Mouse (Mus musculus) kidney, adult 18-20 months (tissue): Measurements from ENCODE around the gene Prr22.
A peak's percentile ranks its signal among the peaks of the same experiment; 100 is the strongest.

Experiments
- DNase-seq: peaks from one replicate; pipeline ENCODE4 v3.0.0; 2021

Prr22 gene

GRCm38 (mm10) chr17:56761991-56762410 lies 8.0 kb upstream of the Prr22 start:
- peak; percentile 87 for DNase-seq

DNA sequence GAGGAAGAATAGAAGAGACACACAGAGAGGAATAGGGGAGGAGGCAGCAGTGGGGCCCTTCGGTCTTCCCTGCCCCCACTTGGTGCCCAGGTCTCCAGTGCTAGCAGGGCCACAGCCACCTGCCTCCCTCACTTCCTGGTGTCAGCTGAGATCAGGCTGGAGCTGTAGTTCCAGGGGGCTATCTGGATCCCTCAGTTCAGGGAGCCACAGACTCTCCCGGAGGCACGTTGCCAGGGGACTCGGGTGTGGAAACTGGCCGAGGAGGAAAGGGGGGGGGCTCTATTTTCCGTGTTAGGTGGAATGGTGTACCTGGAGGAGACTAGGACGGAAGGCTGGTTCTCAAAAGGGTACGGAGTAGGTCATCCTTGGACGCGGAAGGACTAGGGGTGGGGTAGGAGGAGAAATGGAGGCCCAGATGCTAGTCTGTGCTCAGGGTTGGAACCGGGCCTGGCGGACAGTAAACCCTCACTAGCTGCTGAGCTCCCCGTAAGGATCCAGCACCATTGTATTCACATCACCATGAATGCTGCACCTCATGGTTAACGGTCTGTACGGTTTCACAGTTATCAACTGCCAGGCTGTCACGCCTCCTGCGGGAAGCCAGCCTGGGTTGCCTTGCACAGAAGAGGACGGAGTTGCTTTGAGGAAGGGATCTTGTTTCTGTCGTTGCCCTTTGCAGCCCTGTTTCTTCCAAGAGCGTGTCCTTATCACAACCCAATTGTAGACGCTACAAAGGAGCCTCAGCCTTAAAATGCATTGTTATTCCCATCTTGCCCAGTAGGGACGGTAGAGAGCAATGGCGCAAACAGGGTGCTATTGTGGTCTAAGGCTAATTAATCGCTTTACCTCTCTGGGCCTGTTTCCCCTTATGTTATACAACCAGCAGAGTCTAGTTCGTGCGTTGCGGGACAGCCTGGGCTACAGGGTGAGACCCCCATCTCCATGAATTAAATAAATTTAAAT lies 7.0 kb upstream of the Prr22 start:
- peak; percentile 64 for DNase-seq

DNA sequence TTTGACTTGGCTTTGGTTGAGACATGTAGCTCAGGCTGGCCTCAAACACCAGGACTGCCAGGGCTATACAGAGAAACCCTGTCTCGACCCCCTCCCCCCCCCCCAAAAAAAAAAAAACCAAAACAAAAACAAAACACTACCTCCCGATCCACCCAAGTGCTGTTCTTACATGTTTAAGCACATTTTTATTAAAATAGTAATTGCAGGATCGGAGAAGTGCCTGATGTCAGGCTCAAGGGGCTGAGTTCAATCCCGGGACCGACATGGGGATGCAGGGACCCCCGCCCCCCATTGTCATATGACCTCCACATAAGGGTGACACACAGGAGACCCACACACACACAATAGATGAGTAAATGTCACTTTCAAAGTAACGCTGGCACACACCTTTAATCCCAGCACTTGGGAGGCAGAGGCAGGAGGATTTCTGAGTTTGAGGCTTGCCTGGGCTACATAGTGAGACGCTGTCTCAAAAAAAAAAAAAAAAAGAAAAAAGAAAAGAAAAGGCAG lies 6.3 kb upstream of the Prr22 start:
- DNase-seq = no peak

DNA sequence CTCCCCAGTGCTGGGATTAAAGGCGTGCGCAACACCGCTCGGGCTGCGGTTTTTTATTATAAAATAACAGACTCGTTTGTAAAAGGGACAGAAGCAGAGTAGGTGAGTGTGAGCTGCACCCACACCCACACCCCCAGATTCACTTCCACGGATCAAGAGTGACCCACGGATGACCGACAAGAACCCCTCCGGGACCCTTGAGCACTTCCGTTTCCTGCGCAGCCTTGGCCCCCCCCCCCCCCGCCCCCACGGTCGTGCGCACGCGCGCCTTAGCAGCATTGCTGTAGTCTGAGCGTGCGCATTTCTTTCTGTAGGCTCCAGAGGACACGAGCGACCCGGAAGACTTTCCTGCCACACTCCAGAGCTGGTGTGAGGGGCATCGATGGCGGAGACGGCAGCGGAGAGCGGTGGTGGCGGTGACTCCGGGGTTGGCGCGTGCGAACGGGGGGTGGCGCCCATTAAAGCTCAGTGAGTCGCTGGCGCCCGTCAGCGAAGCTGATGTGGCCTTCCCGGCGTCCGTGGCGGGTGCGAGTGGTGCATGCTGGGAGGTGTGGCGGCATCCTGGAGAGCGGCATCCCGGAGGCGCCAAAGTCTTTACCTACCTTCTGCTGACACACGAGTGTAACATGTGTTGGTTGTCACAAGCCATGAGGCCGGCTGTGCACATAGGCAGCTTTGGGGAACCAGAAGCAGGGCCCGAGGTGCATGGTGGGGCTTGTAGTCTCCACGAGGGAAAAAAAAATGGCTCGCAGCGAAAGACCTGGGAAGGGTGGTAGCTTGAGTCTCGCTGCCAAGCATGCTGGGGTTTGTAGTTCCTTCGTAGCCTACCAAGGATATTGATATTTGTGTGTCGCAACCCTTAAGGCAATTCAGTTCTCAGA lies 5.3 kb upstream of the Prr22 start, which contains the start of gene Dus3l:
Dus3l (plus strand) TSS at position 284 of the 881 bp plus-strand sequence.
- peak; percentile 96 for DNase-seq

DNA sequence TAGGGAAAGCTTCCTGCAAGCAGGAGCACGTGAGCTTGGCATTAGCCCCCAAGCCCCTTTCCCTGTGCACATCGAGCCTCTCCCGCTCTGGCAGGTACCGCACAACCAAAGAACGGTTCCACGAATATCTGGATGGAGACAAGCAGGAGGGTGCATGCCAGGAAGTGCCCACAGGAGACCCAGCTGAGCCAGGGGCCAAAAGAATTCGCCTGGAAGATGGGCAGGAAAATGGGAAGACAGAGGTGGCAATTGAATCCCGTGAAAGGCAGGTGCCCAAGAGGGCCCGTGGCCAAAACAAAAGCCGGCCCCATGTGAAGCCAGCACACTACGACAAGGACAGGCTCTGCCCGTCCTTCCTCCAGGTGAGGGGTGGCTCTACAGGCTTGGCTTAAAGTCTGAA lies 4.6 kb upstream of the Prr22 start:
- DNase-seq = no peak

- no peak for DNase-seq
These were observed 3.2 kb upstream of the Prr22 start for GRCm38 (mm10) chr17:56766631-56767405.

- DNase-seq = no peak
These were observed 2.4 kb upstream of the Prr22 start for GRCm38 (mm10) chr17:56767531-56768135.

- no peak for DNase-seq
These were observed 1.1 kb upstream of the Prr22 start for GRCm38 (mm10) chr17:56768941-56769340.

- DNase-seq = no peak
These were observed 7.5 kb downstream of the Prr22 start for GRCm38 (mm10) chr17:56777568-56777967.

DNA sequence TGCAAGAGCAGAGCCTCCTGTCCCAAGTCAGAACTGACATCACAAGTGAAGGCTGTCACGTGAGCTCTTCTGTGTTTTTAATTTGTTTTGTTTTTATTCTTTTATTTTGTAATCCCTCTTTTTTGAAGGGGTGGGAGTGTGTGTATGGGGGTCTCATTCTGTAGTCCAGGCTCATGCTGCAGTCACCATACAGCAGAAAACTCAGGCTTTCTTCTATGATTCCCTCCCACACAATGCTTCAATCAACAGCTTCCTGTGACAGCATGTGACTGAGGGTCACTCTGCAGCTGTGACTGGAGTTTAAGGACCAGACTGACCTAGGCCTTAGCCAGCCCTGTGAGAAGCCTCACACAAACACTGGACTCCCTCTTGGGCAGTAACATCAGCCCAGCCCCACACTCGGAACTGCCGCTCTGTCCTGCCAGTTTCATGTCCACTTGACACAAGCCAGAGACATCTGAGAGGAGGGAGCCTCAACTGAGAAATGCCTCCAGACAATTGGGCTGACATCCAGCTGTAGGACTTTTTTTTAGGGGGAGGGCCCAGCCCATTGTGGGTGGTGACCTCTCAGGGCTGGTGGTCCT lies 8.8 kb downstream of the Prr22 start:
- no peak for DNase-seq

DNA sequence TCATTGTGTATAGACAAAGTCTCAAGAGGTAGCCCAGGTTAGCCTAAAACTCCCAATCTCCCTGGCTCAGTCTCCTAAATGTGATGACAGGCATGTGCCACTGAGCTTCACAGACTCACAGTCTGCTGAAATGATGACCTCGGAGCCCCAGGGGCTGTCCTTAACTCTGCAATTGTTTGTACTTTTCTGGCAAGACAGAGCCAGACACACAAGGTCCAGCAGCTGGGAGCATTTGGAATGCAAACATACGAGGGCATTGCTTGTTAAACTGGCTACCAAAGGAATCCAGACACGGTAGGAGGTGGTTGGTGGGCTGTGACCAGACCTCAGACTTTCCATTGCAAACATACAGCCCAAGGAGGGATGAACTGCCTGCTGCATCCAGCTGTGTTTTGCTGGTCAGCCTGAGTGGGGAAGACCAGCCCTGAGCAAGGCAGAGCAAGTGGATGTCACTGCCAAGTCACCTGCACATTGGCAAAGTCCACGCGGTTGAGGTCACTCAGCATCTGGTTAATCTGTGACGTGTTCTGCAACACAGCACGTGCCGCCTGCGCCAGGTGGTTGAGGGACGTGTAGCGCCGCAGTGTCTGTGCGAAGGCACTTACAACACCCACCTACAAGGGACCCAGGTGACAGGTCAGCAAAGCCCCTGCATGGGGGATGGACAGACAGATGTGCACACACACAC lies 10.4 kb downstream of the Prr22 start:
- DNase-seq = peak; percentile 62

DNA sequence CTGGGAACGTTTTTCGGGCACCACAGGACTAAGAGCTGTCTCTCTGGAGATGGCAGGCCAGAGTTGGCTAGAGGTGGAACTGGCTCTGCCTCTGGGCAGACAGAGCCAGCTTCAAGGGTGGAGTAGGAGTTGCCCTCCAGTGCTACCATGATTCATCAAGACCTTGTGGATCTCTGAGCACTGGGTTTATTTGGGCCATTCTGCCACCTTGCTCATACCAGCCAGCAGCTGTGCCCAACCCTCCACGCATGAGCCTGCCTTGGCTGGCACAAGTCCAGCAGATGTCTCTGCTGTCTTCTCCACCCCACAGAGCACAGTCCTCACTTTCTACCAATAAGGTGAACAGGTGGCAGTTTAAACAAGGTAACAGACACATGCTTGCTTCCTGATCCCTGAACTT lies 18.8 kb downstream of the Prr22 start:
- no peak for DNase-seq

DNA sequence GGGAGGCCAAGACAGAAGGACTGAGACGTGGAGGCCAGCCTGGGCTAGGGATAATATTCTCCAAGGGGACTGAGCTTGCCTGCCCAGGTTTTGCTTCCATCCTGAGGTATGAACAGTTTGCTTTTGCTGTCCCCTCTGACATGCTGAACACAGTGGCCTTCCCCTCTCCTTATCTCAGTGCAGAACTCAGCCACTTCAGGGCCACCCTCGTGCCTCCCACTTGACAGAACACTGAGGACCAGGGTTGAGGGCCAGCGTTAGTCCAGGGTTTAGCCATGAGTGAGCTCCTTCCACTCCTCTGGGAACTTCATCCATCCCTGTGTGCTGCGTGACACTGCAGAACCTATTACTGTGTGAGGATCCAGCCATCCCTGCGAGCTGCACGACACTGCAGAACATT lies 19.2 kb downstream of the Prr22 start:
- no peak for DNase-seq

GRCm38 (mm10) chr17:56792588-56792987 lies 22.5 kb downstream of the Prr22 start:
- DNase-seq = no peak

DNA sequence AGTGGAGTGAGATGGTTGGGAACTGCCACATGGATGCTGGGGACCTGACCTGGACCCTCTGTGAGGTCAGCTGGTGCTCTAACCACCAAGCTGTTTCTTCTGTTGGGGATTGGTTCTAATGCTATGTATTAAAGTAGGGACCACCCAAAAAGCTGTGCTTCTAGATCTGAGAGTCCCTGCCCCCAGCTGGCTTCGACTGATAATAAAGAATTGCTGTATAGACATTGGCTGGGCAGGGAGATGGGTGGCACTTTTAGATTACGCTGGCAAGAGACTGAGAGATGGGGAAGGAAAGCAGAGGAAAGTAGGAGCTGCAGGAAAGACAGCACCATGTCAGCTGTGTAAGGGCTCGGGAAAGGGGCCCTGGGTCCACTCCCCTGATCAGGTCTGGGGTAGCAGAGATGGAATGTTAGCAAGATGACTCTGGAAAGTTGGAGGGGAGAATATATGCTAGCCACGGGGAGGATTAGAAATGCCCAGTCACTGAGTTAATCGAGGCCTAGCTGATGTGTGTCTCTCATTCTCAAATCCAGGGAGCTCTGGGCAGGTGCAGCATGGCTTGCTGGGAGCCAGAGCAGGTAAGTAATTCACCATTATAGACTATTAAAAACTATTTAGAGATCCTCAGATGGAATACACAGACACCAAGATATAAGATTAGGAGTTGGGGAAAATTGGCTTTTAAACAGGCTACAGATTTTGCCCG lies 23.7 kb downstream of the Prr22 start:
- no peak for DNase-seq

GRCm38 (mm10) chr17:56799276-56799675 lies 29.2 kb downstream of the Prr22 start:
- DNase-seq = no peak

GRCm38 (mm10) chr17:56802065-56802464 lies 32.0 kb downstream of the Prr22 start:
- DNase-seq = no peak

GRCm38 (mm10) chr17:56804952-56805351 lies 34.9 kb downstream of the Prr22 start:
- DNase-seq = no peak

GRCm38 (mm10) chr17:56805784-56806183 lies 35.7 kb downstream of the Prr22 start:
- no peak for DNase-seq

DNA sequence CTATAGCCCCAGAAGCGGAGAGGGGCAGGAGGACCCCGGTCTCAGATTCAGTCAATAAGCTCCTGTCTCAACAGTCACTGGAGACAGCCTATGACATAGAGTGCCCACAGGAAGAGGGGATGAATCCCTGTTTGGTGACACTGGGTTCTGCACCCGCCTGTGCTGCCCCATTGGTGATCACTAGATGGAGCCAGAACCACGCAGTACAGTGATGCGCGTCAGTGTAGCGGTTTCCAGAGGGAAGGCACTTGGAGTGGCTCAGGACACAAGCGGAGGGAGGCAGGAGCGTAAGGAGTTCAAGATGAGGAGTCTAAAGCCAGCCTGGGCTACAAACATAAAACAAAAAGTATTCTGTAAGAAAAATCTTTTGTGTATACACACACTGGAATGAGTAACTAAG lies 38.5 kb downstream of the Prr22 start:
- DNase-seq = peak; percentile 76
